Mouse (Mus musculus) spleen, postnatal 10 days (tissue): ENCODE measurements around the gene Mgst1.
A peak's percentile ranks its signal among the peaks of the same experiment; 100 is the strongest.

ENCODE experiments used
- DNase-seq, 2 experiments: peaks; one replicate each; pipeline ENCODE4 v3.0.0; 2021 to 2022; ENCODE audit warnings: low spot score in 2 of 2

The Mgst1 gene

DNA sequence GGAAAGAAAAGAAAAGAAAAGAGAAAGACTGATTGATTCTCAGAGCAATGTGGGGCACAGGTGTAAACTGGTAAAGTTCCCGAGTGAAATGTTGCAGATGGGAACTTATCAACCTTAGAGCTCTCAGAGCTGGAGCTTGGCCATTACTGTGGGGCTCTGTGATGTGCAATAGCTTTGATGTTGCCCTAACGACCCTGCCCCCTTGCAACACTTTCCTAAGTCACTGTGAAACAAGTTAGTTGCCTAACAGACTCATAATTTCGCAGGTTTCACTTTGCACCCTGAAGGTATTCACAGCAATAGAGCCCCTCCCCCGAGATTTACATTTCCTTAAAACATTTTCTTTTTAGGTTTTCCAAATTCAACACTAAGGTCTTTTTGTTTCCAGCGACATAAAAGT, at the start of gene Mgst1:
Gene Mgst1 (plus strand): TSS at position 387 of the 400 bp plus-strand sequence.
- DNase-seq = no peak

DNA sequence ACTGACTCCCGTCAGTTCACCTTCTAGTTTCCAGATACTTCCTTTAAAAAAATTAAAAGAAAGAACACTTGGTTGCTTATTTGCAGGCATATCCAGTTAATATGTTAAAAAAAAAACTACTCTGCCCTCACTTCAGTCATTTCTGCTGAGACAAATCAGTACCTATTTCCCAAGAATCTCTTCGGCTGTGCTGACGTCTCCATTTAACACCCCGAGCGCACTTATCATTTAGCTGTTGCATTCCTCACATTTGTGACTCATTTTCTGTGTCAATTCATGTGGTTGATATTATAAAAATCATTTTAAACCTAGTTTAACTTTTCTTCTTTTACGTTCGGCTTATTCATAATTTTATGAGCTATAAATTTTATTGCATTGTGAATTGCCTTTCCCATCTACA, 47.7 kb upstream of the Mgst1 start:
- no peak for DNase-seq

DNA sequence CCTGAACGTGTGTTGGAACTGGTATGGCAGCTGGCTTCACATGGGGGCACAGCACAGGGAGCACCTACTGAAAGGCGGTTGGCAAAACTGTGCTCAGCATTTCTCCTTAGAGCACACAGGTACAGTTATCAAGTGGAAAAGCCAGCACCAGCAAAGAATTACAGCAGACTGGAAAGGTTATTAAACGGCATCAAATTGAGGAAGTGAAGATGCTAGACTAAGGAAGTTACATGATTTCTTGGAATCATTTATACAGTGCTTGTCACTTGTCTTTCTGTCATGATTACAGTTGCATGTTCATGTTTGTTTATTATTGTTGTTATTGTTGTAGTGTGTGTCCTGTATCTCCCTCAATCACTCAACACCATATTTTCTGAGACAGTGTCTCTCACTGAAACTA, 45.1 kb upstream of the Mgst1 start:
- DNase-seq = no peak

DNA sequence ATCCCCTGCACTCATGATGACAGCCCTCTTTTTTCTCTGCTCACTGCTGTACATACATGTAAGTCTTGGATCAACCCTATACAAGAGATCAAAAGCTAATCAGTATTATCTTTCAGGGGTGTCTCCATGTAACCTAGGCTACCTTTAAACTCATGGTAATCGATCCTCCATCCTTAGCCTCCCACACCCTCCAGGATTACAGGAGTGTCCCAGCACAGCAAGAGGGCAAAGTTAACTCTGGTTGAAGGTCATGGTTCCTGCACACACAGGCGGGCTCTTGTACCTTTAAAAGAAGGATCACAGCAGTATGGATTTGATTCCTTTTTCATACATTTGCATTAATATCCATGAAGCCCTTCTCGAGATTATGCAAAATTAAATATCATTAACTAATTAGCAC, 40.5 kb upstream of the Mgst1 start:
- DNase-seq = no peak

DNA sequence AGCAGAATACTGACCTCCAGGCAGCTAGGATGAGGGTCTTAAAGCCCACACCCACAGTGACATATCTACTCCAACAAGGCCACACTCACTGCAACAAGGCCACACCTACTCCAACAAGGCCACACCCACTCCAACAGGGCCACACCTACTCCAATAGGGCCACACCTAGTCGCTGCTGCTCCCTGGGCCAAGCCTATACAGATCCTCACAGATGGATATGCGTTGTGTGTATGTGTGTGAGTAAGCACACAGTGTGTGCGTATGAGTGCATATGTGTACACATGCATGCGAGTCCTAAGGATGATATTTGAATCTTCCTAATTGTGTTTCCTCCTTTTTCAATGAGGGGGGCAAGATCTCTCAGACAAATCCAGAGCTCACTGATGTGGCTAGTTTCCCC, 38.3 kb upstream of the Mgst1 start:
- no peak for DNase-seq

DNA sequence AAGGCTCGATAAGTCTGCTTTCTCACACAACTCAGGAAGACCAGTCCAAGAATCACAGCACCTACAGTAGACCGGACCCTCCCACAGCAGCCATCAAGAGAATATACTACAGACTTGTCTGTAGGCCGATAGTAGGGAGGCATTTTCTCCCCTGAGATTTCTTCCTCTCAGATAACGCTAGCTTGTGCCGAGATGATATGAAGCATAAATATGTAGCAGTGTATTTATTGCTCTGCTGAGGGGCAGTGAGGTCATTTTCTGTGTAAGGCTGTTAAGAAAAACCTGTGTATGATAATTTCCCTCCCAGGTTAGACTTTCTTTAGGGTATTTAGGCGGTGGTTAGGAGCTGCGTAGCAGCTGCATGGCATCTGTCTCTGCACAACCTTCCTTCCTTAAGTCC, 37.2 kb upstream of the Mgst1 start:
- no peak for DNase-seq

DNA sequence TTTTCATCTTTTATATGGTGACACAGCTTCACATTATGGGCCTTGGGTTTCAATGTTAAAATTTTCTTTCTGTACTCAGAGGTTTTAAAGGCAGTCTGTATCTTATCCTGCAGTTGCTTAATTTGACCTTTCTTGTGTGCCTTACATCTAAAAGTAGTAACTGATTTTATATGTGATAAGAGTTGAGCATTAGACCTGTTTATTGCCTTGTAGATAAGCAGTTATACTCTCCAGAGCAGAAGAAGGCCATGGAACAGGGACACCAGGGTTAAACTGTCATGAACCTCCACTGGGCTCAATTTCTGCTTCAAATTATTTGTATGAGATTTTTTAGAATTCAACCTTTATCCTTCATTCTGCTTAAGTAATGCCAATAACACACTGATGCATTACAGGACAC, 35.6 kb upstream of the Mgst1 start:
- no peak for DNase-seq

DNA sequence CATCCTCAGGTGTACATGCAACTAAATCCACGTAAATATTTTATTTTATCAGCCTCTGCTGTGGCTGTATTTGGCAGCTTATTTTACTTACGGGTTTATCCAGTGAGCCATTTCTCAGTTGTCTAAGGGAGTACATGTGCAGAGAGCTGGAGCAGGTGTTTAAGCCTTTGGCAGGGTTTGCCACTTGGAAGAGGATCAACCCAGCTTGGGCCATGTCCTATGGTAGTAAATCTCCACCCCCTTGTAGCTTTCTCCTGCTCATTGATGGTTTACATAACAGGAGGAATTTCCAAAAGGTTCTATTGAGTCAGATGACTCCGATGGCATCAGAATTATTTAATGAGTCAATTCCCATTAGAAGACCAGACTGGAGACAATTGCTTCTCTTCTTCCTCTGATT, 22.6 kb upstream of the Mgst1 start:
- DNase-seq = no peak

DNA sequence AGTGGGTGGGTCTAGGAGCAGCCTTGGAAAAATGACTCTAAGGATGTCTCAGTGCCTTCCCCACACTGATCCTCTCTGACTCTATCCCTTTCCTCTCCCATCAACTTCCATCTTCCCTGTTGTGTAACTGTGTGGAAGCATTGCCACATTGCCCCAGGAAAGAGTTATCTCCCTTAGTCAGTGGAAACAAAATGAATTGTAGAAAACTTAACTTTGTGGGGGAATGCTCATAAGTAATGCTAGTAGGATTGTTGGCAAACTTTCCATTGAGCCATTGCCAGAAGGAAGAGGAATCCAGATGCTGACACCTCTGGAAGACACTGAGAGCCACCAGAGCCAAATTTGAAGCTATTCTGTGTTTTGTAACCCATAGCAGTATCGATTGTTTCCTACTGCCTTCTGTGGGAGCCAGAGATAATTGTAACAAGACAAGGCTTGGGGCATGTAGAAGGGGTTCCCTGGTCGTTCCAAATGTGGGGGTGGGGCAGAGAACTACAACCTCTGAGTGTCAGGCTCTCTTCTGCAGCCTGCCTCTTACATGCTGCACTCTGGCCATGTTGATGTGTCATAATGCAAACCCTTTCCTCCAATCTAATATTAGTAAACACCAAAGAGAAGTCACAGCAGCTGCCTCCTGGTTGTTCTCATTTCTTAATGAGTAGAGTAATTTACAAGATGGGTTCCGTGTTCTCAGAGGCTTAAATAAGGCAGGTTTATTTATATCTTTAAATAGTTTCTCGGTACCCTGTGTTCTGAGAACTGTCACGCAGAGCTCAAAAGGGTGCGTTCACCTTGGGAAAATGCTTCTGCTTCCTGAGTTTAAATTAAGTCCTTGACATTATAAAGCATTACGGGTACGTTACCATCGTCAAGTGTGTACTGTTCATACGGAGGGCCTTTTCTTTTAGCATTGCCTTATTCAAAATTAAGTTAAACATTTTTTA, 11.5 kb upstream of the Mgst1 start:
- no peak for DNase-seq

DNA sequence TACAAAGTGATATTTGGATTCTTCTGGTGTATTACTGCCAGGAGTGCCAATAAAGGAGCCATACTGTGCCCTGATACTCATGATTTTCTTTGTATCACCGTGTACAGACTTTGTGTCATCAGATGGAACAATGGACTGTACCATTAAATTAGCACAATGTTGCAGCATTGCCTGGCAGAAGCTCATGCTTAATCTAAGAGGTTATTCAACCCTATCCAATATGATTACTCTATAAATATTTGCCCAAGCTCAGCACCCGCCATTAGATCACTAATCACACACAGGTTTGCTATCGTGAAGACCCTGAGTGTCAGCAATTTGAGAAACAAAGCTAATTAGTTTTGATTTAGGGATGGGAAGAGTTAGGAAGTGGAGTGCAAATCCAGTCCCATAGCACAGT, 9.6 kb upstream of the Mgst1 start:
- DNase-seq = no peak

DNA sequence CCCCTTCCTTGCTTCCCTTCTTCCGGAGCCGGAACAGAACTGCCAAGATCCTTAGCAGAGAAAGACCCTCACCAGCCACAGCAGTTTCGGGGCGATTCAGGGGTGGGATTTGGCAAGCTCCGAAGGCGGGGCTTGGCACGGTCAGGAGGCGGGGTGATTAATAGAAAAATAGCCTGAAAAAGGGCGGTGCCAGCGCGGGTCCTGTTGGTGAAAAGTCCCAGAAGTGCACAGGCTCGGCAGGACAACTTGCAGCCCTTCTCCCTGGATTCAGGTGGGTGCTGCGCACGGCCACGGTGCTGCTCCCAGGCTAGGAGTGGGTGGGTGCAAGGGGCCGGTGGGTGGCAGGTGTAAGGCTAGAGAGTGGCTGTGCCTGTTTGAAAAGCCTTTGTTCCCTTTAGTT, 220 bp downstream of the Mgst1 start:
- DNase-seq = peak; percentile 18 to 64

DNA sequence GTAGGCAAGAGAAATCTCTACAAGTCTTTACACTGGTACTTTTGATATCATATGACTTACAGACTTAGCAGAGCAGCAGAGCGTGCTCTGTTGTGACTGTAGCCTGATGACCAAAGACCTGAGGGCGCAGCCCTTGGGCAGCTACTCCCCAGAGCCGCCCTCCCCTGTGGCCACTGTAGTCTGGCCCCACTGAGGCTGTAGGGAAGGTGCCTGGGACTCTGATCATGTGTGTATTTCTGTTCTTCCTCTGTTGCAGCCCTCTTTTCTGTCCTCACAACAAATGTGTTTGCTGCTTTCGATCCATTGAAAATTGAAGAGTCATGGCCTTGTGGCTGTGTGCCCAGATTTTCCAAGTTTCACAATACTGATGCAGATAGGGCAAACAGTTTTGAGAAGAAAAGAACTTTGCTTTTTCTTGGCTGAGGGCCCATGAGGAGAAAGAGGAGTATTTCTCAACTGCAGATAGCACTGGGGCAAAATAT, 1.0 kb downstream of the Mgst1 start:
- peak in 1 of 2 experiments; percentile 18 for DNase-seq

DNA sequence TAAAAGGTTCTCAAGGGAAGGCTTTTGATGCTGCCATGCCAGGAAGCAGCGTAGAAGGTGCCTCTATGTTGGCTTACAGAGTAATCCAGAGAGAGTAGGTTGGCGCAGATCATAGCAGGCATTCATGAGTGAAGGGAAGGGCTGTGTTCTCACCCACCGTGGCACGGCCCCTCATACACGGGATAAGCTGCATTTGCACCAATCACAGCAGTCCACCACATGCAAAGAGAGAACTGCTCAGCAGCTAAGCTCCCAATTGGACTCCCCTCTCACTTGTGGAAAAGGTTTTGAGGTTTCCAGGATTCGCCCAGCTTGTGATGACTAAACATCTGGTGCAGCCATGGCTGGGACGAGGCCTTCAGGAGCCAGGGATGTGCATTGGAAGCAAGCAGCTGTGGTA, 2.5 kb downstream of the Mgst1 start:
- no peak for DNase-seq

DNA sequence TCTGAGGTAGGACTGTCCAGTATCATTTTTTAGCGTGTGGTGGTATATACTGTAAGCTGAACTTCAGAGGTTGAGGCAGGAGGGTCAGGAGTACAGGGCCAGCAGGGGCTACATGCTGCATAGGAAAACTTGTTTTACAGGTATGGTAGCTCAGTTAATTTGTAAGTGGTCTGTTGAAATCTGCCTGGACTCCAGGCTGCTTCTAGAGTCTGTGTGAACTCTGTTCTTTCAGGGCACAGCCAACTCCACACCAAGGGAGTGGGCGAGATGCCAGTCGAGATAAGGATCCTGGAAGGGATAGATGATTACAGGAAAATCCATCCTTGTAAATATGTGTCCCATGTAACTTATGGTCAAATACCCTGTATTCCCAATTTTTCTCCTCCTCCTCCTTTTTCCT, 3.3 kb downstream of the Mgst1 start:
- no peak for DNase-seq

DNA sequence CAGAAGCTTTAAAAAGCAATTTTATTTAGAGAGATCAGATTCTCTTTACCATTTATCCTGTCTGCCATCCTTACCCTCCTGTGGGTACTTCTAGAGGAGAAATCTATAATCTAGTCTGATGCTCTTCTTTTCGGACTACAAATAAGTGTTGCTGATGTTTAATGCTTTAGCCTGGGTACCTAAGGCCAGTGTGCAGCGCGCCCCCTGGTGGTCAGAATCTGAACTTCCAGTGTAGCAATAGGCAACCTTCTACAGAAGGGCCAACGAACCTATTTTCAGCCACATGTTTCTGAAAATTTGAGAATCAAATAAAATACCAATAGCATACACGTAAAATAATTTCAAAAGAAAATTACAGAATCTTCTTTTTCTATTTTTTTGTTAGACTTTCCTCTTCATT, 13.0 kb downstream of the Mgst1 start:
- peak; percentile 45 to 79 for DNase-seq

DNA sequence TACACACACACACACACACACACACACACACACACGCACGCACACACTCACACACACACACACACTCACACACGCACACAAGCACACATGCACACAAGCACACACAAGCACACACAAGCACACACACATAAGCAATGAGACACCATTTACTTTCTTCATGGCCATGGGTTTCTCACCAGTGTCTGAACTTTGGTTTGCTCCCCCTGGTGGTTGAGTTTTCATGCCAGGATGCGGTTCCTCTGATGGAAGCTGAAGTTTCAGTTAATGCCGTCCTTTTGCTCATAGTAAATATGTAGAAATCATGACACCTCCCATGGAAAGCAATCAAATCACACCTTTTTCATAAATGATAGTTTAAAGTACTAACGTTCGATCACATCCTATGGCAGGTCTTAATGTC, 23.8 kb downstream of the Mgst1 start:
- peak in 1 of 2 experiments; percentile 35 for DNase-seq

DNA sequence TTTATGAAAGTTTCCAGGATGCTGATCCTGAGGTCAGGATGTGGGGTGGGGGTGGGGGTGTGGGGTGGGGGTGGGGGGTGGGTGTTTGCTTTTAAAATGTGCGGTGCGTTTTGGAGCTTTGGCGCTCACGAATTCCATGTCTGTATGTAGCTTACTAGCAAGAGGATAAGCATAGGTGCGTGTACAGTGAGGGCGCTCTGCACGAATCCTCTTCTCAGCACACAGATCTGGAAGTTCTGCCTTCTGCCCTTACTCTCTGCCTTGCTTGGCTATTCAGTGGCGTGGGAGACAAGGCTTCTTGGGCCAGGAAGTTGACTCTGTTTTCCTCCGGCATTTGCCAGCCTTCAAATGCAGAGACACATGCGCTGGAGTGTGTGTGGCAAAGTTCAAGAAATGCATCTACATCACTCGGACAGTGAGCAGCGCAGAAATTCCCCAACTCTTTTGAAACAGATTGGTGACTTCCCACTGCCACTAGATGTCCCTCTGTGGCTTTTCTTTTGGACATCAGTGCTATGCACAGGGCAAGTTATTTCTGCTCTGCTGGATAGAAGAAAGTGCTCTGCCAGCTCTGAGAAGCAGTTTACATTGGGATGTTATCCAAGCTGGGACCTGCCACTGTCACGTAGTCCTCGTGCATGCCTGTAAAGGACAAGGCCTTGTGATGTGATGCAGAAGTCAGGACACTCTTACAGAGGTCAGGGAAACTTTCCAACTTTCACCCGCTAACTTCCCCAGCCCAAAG, 31.5 kb downstream of the Mgst1 start:
- DNase-seq = no peak
